9 mouse cellular contexts compared by ENCODE assay signal in genomic region chr8:121654131-121654530, GRCm38 (mm10). TPM values are rescaled to one million over a fixed set of nuclear protein-coding genes. Genes with fewer than 3 reads are reported as not detected.
DNase-seq lines count a peak whose midpoint lies in the region; ATAC-seq lines count a peak whose summit lies in the region.
"Had no signal": no experiment of that assay in that cellular context is flagged by ENCODE, and none has a peak within 500 bp of the region (broad histone marks: within the 10 kb centered on the region; RNA-seq: fewer than 3 reads in every experiment).

No protein-coding gene starts in this region.

- H3K9me3 ChIP-seq in heart, embryonic 16.5 days (replicated peaks; ENCODE audit: control insufficient read depth, low read length) = no peaks in the 10 kb centered on the region
- no peaks in the 10 kb centered on the region for H3K9me3 ChIP-seq in embryonic facial prominence, embryonic 14.5 days (ENCODE audit: control insufficient read depth, low read length)
- no peaks in the 10 kb centered on the region for H3K9me3 ChIP-seq in hindbrain, embryonic 12.5 days (replicated peaks)
- no peaks in the 10 kb centered on the region for H3K9me3 ChIP-seq in midbrain, embryonic 15.5 days
- H3K9me3 ChIP-seq: liver, embryonic 12.5 days had no signal

- no peak for DNase-seq in heart, adult 8-10 months (ENCODE audit: low spot score)
- DNase-seq in embryonic facial prominence, embryonic 14.5 days (ENCODE audit: low spot score) = no peak
- no peak for DNase-seq in spleen, adult 18-20 months
- no peak for DNase-seq in ovary, postnatal 14 days (ENCODE audit: low spot score)
- DNase-seq in left cerebral cortex, postnatal 10 days (ENCODE audit: extremely low spot score in 1 of 2, low spot score in 2 of 2) = no peak

- no peaks in the 10 kb centered on the region; the same call in 1 of the 2 replicates for H3K36me3 ChIP-seq in heart, embryonic 16.5 days (ENCODE audit: control insufficient read depth, insufficient read depth)
- 0 out of 2 replicates have a peak, but pooled peaks cover 5% of the 10 kb centered on the region for H3K36me3 ChIP-seq in embryonic facial prominence, embryonic 14.5 days (ENCODE audit: control insufficient read depth, insufficient read depth, low read length)
- no peaks in the 10 kb centered on the region for H3K36me3 ChIP-seq in hindbrain, embryonic 12.5 days
- H3K36me3 ChIP-seq in midbrain, embryonic 15.5 days (replicated peaks) = no peaks in the 10 kb centered on the region
- H3K36me3 ChIP-seq: liver, embryonic 12.5 days had no signal

- no peak overlapping the region for H3K27ac ChIP-seq in heart, embryonic 16.5 days (ENCODE audit: low read length)
- no peak overlapping the region for H3K27ac ChIP-seq in embryonic facial prominence, embryonic 14.5 days (replicated peaks; ENCODE audit: low read depth, low read length)
- peak overlapping the region; percentile 99 for H3K27ac ChIP-seq in hindbrain, embryonic 12.5 days
- peak overlapping the region; percentile 99 for H3K27ac ChIP-seq in midbrain, embryonic 15.5 days
- H3K27ac ChIP-seq: liver, embryonic 12.5 days had no signal

- peak overlapping the region; percentile 98 for H3K4me2 ChIP-seq in heart, embryonic 16.5 days (ENCODE audit: low read depth, low read length)
- peak overlapping the region; percentile 92 for H3K4me2 ChIP-seq in embryonic facial prominence, embryonic 14.5 days (ENCODE audit: low read depth, low read length)
- H3K4me2 ChIP-seq in hindbrain, embryonic 12.5 days (replicated peaks) = peak overlapping the region; percentile 80
- H3K4me2 ChIP-seq in midbrain, embryonic 15.5 days = peak overlapping the region; percentile 78

- no peaks in the 10 kb centered on the region for H3K27me3 ChIP-seq in heart, embryonic 16.5 days (ENCODE audit: control insufficient read depth, insufficient read depth, low read length)
- no peaks in the 10 kb centered on the region for H3K27me3 ChIP-seq in embryonic facial prominence, embryonic 14.5 days (replicated peaks; ENCODE audit: control insufficient read depth, insufficient read depth, low read length)
- H3K27me3 ChIP-seq in hindbrain, embryonic 12.5 days = no peaks in the 10 kb centered on the region
- no peaks in the 10 kb centered on the region for H3K27me3 ChIP-seq in midbrain, embryonic 15.5 days (replicated peaks)

- intact Hi-C loops in left cerebral cortex, postnatal 10 days (cut with DNase I) = loop anchor here (5.0 kb wide), 2 partner anchors 78 to 188 kb away; no protein-coding TSS in a partner anchor

- WGBS in heart, embryonic 16.5 days = 84% methylated on average over 4 of the region's 4 CpGs
- WGBS in embryonic facial prominence, embryonic 14.5 days = 83% methylated on average over 4 of the region's 4 CpGs
- 77% methylated on average over 4 of the region's 4 CpGs for WGBS in hindbrain, embryonic 12.5 days
- WGBS in midbrain, embryonic 15.5 days = 82% methylated on average over 4 of the region's 4 CpGs

- H3K4me3 ChIP-seq in heart, embryonic 16.5 days (ENCODE audit: low read length) = peak overlapping the region; percentile 81
- H3K4me3 ChIP-seq in embryonic facial prominence, embryonic 14.5 days (ENCODE audit: low read depth, low read length) = peak overlapping the region; percentile 81
- peak overlapping the region; percentile 98 for H3K4me3 ChIP-seq in hindbrain, embryonic 12.5 days
- H3K4me3 ChIP-seq in midbrain, embryonic 15.5 days = peak overlapping the region; percentile 80

- H3K9ac ChIP-seq in heart, embryonic 16.5 days (ENCODE audit: low read length) = peak overlapping the region; percentile 82
- peak overlapping the region; percentile 87; the same call in 1 of the 2 replicates for H3K9ac ChIP-seq in embryonic facial prominence, embryonic 14.5 days (ENCODE audit: low read depth, low read length)
- H3K9ac ChIP-seq in hindbrain, embryonic 12.5 days = peak overlapping the region; percentile 92
- peak overlapping the region; percentile 71 for H3K9ac ChIP-seq in midbrain, embryonic 15.5 days

- peaks cover 26% of the 10 kb centered on the region for H3K4me1 ChIP-seq in heart, embryonic 16.5 days (ENCODE audit: control insufficient read depth, insufficient read depth, low read length)
- peaks cover 30% of the 10 kb centered on the region for H3K4me1 ChIP-seq in embryonic facial prominence, embryonic 14.5 days (ENCODE audit: control insufficient read depth, insufficient read depth, low read length)
- peaks cover 35% of the 10 kb centered on the region for H3K4me1 ChIP-seq in hindbrain, embryonic 12.5 days
- H3K4me1 ChIP-seq in midbrain, embryonic 15.5 days = peaks cover 35% of the 10 kb centered on the region

- no peak for ATAC-seq in heart, embryonic 16.5 days (replicated peaks; ENCODE audit: extremely low read depth, insufficient read depth, low FRiP score)
- ATAC-seq in embryonic facial prominence, embryonic 14.5 days (ENCODE audit: low read depth) = no peak
- ATAC-seq in hindbrain, embryonic 12.5 days (ENCODE audit: low FRiP score) = no peak
- no peak for ATAC-seq in midbrain, embryonic 15.5 days (replicated peaks)
- ATAC-seq: liver, embryonic 12.5 days had no signal

RNA-seq across cellular contexts. Expression of gene Zcchc14, which starts 1.4 kb away (rescaled TPM):
- polyA plus RNA-seq in heart, embryonic 16.5 days (2015; fragmentation: Nextera tagmentation; extraction: Ambion mirVana) = 7.9 and 8.5 TPM in 2 replicates
- total RNA-seq in heart, adult 8-10 months (2022) = 10 to 100 TPM; 23.7 to 30.9 (median 26.2) TPM
- 21.3 and 23.0 TPM in 2 replicates for polyA plus RNA-seq in embryonic facial prominence, embryonic 14.5 days (2014; fragmentation: Nextera tagmentation; extraction: Ambion mirVana)
- 26.5 and 27.6 TPM in 2 replicates for polyA plus RNA-seq in hindbrain, embryonic 12.5 days (2016; fragmentation: Nextera tagmentation; extraction: Ambion mirVana)
- polyA plus RNA-seq in midbrain, embryonic 15.5 days (2015; fragmentation: Nextera tagmentation; extraction: Ambion mirVana) = 25.4 and 28.0 TPM in 2 replicates
- 10 to 100 TPM; 80.7 to 87.0 TPM for total RNA-seq in left cerebral cortex, postnatal 10 days (2021)

Comparison
In these comparisons a context has a peak if more than half of its experiments do, and no peak if none do; other contexts are left out.
1. H3K27ac ChIP-seq: peak in hindbrain, embryonic 12.5 days (single experiment) and midbrain, embryonic 15.5 days (single experiment); none in heart, embryonic 16.5 days (single experiment) and embryonic facial prominence, embryonic 14.5 days (single experiment).
2. Peak in every context shown above with its lines, with median percentiles within 50 percentile points of each other: H3K4me2 ChIP-seq, H3K4me3 ChIP-seq and H3K9ac ChIP-seq.